Mouse (Mus musculus) kidney, adult 11 months (tissue): Measurements from ENCODE around the gene Gng13.
"Not testable (repeated sequence)": the region's sequence is repeated elsewhere in the genome, so short reads cannot be mapped to it uniquely, and the experiment has no call there.

ENCODE experiments used
- DNase-seq: peaks from one replicate; pipeline ENCODE4 v3.0.0; 2022

The Gng13 gene

GRCm38 (mm10) chr17:25735745-25736144 is 18.8 kb downstream of the Gng13 start, which contains the start of gene Mslnl:
Gene Mslnl (plus strand): TSS chr17:25736042.
- no peak for DNase-seq

GRCm38 (mm10) chr17:25738861-25739260 is 21.9 kb downstream of the Gng13 start:
- no peak for DNase-seq

GRCm38 (mm10) chr17:25741471-25741870 is 24.5 kb downstream of the Gng13 start:
- not testable (repeated sequence) for DNase-seq

- no peak for DNase-seq
Observed at GRCm38 (mm10) chr17:25743831-25744230, 26.9 kb downstream of the Gng13 start.

GRCm38 (mm10) chr17:25744311-25744710 is 27.3 kb downstream of the Gng13 start:
- DNase-seq = no peak

GRCm38 (mm10) chr17:25748238-25748637 is 31.3 kb downstream of the Gng13 start:
- no peak for DNase-seq

GRCm38 (mm10) chr17:25749314-25749713 is 32.3 kb downstream of the Gng13 start:
- DNase-seq = no peak

GRCm38 (mm10) chr17:25751446-25751845 is 34.5 kb downstream of the Gng13 start:
- DNase-seq = no peak

- no peak for DNase-seq
Observed at GRCm38 (mm10) chr17:25754241-25754640, 37.3 kb downstream of the Gng13 start, which contains the start of gene Msln. Gene Msln (minus strand): TSS chr17:25754378.

GRCm38 (mm10) chr17:25755086-25755485 is 38.1 kb downstream of the Gng13 start:
- DNase-seq = no peak

GRCm38 (mm10) chr17:25755627-25756377 is 38.8 kb downstream of the Gng13 start:
- DNase-seq = no peak

GRCm38 (mm10) chr17:25756378-25757242 is 39.6 kb downstream of the Gng13 start:
- DNase-seq = no peak

GRCm38 (mm10) chr17:25757691-25758090 is 40.7 kb downstream of the Gng13 start:
- DNase-seq = no peak

GRCm38 (mm10) chr17:25760148-25760547 is 43.2 kb downstream of the Gng13 start:
- DNase-seq = no peak

- no peak for DNase-seq
Observed at GRCm38 (mm10) chr17:25761561-25761970, 44.6 kb downstream of the Gng13 start.

- no peak for DNase-seq
Observed at GRCm38 (mm10) chr17:25762591-25762990, 45.6 kb downstream of the Gng13 start.

- no peak for DNase-seq
Observed at GRCm38 (mm10) chr17:25765886-25766285, 48.9 kb downstream of the Gng13 start.
